Mouse (Mus musculus) MEL (cell line): ENCODE results near the gene Wrap73. TPM values are rescaled to one million over a fixed set of nuclear protein-coding genes. Genes with fewer than 3 reads are reported as not detected.

Experiments
- DNase-seq: peaks from one replicate; pipeline ENCODE4 v3.0.0; 2011; ENCODE audit warnings: low read depth, low spot score
- H3K27ac ChIP-seq: 2 replicates; pipeline ENCODE4 v1.5.1; 2012; ENCODE audit warnings: low read depth, mild to moderate bottlenecking, control low read depth, low read length, moderate library complexity; ENCODE audit not compliant: control insufficient read depth
- H3K27me3 ChIP-seq, 2 experiments: fragments of 150-350 bp in 1 of 2; sonication (generic) in 1 of 2; 2 replicates each; pipeline ENCODE4 v1.6.1; 2012; ENCODE audit warnings: low read length in 2 of 2, mild to moderate bottlenecking in 2 of 2, improper control_type of control experiment in 1 of 2, moderate library complexity in 1 of 2; ENCODE audit not compliant: insufficient read depth in 2 of 2, control insufficient read depth in 1 of 2
- H3K36me3 ChIP-seq, 2 experiments: 2 replicates each; pipeline ENCODE4 v1.6.1; 2012 to 2014; ENCODE audit warnings: low read length in 2 of 2, improper control_type of control experiment in 1 of 2, inconsistent platforms in 1 of 2, mild to moderate bottlenecking in 1 of 2; ENCODE audit not compliant: insufficient read depth in 2 of 2, control insufficient read depth in 1 of 2
- H3K4me1 ChIP-seq, 2 experiments: fragments of 150-350 bp in 1 of 2; sonication (generic) in 1 of 2; 2 replicates each; pipeline ENCODE4 v1.6.1; 2012; ENCODE audit warnings: low read length in 2 of 2, improper control_type of control experiment in 1 of 2, mild to moderate bottlenecking in 1 of 2; ENCODE audit not compliant: insufficient read depth in 2 of 2, control insufficient read depth in 1 of 2
- H3K4me3 ChIP-seq, 2 experiments: fragments of 150-350 bp in 1 of 2; sonication (generic) in 1 of 2; 2 replicates each; pipeline ENCODE4 v1.5.1; 2012; ENCODE audit warnings: low read depth in 2 of 2, low read length in 2 of 2, mild to moderate bottlenecking in 2 of 2, moderate library complexity in 2 of 2, control low read depth in 1 of 2, improper control_type of control experiment in 1 of 2; ENCODE audit not compliant: control insufficient read depth in 1 of 2, insufficient read depth in 1 of 2
- H3K79me2 ChIP-seq: 2 replicates; pipeline ENCODE4 v1.6.1; 2012; ENCODE audit warnings: mild to moderate bottlenecking, low read length, moderate library complexity; ENCODE audit not compliant: control insufficient read depth, poor library complexity, insufficient read depth
- H3K9ac ChIP-seq: 2 replicates; pipeline ENCODE4 v1.6.1; 2012; ENCODE audit warnings: low read depth, mild to moderate bottlenecking, control low read depth, low read length, moderate library complexity; ENCODE audit not compliant: control insufficient read depth, poor library complexity, severe bottlenecking
- H3K9me3 ChIP-seq: fragments of 150-350 bp; sonication (generic); replicated peaks from 2 replicates; pipeline ENCODE4 v1.6.1; 2012; ENCODE audit warnings: mild to moderate bottlenecking, low read length, improper control_type of control experiment, moderate library complexity; ENCODE audit not compliant: insufficient read depth
- BHLHE40 ChIP-seq: IDR thresholded peaks from 2 replicates; pipeline ENCODE4 v1.6.1; 2012; ENCODE audit warnings: low read depth, mild to moderate bottlenecking, inconsistent platforms, low read length, improper control_type of control experiment, borderline replicate concordance
- GABPA ChIP-seq: IDR thresholded peaks from 2 replicates; pipeline ENCODE4 v1.6.1; 2012; ENCODE audit warnings: low read depth, mild to moderate bottlenecking, inconsistent platforms, low read length, improper control_type of control experiment, moderate library complexity
- KAT2A ChIP-seq: conservative IDR thresholded peaks from 2 replicates; pipeline ENCODE4 v1.6.1; 2012; ENCODE audit warnings: low read depth, low read length, improper control_type of control experiment, inconsistent platforms
- MAX ChIP-seq: IDR thresholded peaks from 2 replicates; pipeline ENCODE4 v1.6.1; 2011; ENCODE audit warnings: low read length, improper control_type of control experiment
- MYB ChIP-seq: IDR thresholded peaks from 2 replicates; pipeline ENCODE4 v1.6.1; 2011; ENCODE audit warnings: mild to moderate bottlenecking, low read depth, low read length, improper control_type of control experiment
- MYC ChIP-seq: IDR thresholded peaks from 2 replicates; pipeline ENCODE4 v1.6.1; 2011; ENCODE audit warnings: low read depth, mild to moderate bottlenecking, low read length, improper control_type of control experiment, moderate library complexity
- POLR2A ChIP-seq, 2 experiments: IDR thresholded peaks; 2 replicates each; pipeline ENCODE4 v1.6.1; 2011 to 2012; ENCODE audit warnings: low read length in 2 of 2, mild to moderate bottlenecking in 2 of 2, control low read depth in 1 of 2, improper control_type of control experiment in 1 of 2, low read depth in 1 of 2, moderate library complexity in 1 of 2; ENCODE audit not compliant: control insufficient read depth in 1 of 2, insufficient read depth in 1 of 2, poor library complexity in 1 of 2
- POLR2AphosphoS5 ChIP-seq: IDR thresholded peaks from 2 replicates; pipeline ENCODE4 v1.6.1; 2012; ENCODE audit warnings: low read depth, borderline replicate concordance, mild to moderate bottlenecking, inconsistent platforms, low read length, moderate library complexity, mixed read lengths
- SIN3A ChIP-seq: IDR thresholded peaks from 2 replicates; pipeline ENCODE4 v1.6.1; 2012; ENCODE audit warnings: low read length, improper control_type of control experiment, inconsistent platforms
- TAL1 ChIP-seq: IDR thresholded peaks from 2 replicates; pipeline ENCODE4 v1.6.1; 2012; ENCODE audit warnings: mild to moderate bottlenecking, inconsistent platforms, low read length, moderate library complexity, mixed read lengths
- TBP ChIP-seq: IDR thresholded peaks from 2 replicates; pipeline ENCODE4 v1.8.0; 2011; ENCODE audit warnings: low read depth, low read length, improper control_type of control experiment
- TCF12 ChIP-seq: IDR thresholded peaks from 2 replicates; pipeline ENCODE4 v1.6.1; 2014; ENCODE audit warnings: low read depth, mild to moderate bottlenecking, inconsistent platforms, low read length, improper control_type of control experiment, moderate library complexity
- USF1 ChIP-seq: IDR thresholded peaks from 2 replicates; pipeline ENCODE4 v1.6.1; 2014; ENCODE audit warnings: low read depth, mild to moderate bottlenecking, inconsistent platforms, low read length, improper control_type of control experiment, moderate library complexity
- ZC3H11A ChIP-seq: IDR thresholded peaks from 2 replicates; pipeline ENCODE4 v1.6.1; 2012; ENCODE audit warnings: low read depth, mild to moderate bottlenecking, inconsistent platforms, low read length, improper control_type of control experiment
- ZKSCAN1 ChIP-seq: IDR thresholded peaks from 2 replicates; pipeline ENCODE4 v1.6.1; 2012; ENCODE audit warnings: low read depth, mild to moderate bottlenecking, inconsistent platforms, low read length, improper control_type of control experiment, moderate library complexity
- ZNF384 ChIP-seq: IDR thresholded peaks from 2 replicates; pipeline ENCODE4 v1.6.1; 2012; ENCODE audit warnings: low read depth, mild to moderate bottlenecking, inconsistent platforms, low read length, improper control_type of control experiment
- polyA plus RNA-seq, 2 experiments: library from polyadenylated mRNA; stranded (reverse) in 1 of 2; unstranded in 1 of 2; fragments of >175 nt in 1 of 2; fragments of >200 nt in 1 of 2; gene quantifications; 2 replicates each; pipeline versions ENCODE4 v1.2.1 to v1.2.4; 2012; ENCODE audit warnings: low replicate concordance in 2 of 2, low read depth in 1 of 2; ENCODE audit not compliant: insufficient read length in 2 of 2, insufficient read depth in 1 of 2, missing spikeins in 1 of 2
- total RNA-seq: library from RNA; depleted of rRNA; stranded (reverse); fragments of 300-350 nt; gene quantifications from 2 replicates; pipeline ENCODE4 v1.2.3, GENCODE M21; 2012

Gene Wrap73
- total and polyA plus RNA-seq, 3 experiments: 41.7 to 49.7 TPM; not detected in 1

- H3K79me2 ChIP-seq: no peaks in the 10 kb centered on the region
- H3K36me3 ChIP-seq: no peaks in the 10 kb centered on the region
- DNase-seq: no peak
- no peak for TF ChIP-seq MAX
- no peak for TF ChIP-seq USF1
- TF ChIP-seq BHLHE40: no peak
- no peak for TF ChIP-seq ZNF384
- TF ChIP-seq KAT2A: no peak
- no peak for TF ChIP-seq SIN3A
- TF ChIP-seq MYB: no peak
- no peak for TF ChIP-seq ZKSCAN1
- no peak for TF ChIP-seq ZC3H11A
- TF ChIP-seq GABPA: no peak
- TF ChIP-seq POLR2A (IDR thresholded peaks at IDR 0.05; ENCODE audit: control insufficient read depth in 1 of 2, insufficient read depth in 1 of 2, low read depth in 1 of 2, low read length in 2 of 2, poor library complexity in 1 of 2): no peak
- H3K4me3 ChIP-seq: no peak overlapping the region
- no peaks in the 10 kb centered on the region for H3K4me1 ChIP-seq
- H3K9ac ChIP-seq: no peak overlapping the region
- no peaks in the 10 kb centered on the region for H3K9me3 ChIP-seq
- no peak overlapping the region for H3K27ac ChIP-seq
- no peaks in the 10 kb centered on the region for H3K27me3 ChIP-seq
Observed at GRCm38 (mm10) chr4:154197961-154198360, 55.8 kb downstream of the Wrap73 start.

- no peak for DNase-seq
- H3K9me3 ChIP-seq: no peaks in the 10 kb centered on the region
- H3K27me3 ChIP-seq: no peaks in the 10 kb centered on the region
- no peaks in the 10 kb centered on the region for H3K4me1 ChIP-seq
- H3K27ac ChIP-seq: no peak overlapping the region
- H3K9ac ChIP-seq: no peak overlapping the region
- no peak overlapping the region for H3K4me3 ChIP-seq
- no peaks in the 10 kb centered on the region for H3K79me2 ChIP-seq
- TF ChIP-seq POLR2AphosphoS5: no peak
- TF ChIP-seq TCF12: no peak
- no peaks in the 10 kb centered on the region for H3K36me3 ChIP-seq
Observed at GRCm38 (mm10) chr4:154198377-154198961, 56.3 kb downstream of the Wrap73 start.

- Histone ChIP-seq H3K36me3 (no peaks in the 10 kb centered on the region), H3K9ac (no peak overlapping the region), H3K9me3 (no peaks in the 10 kb centered on the region), H3K27ac (no peak overlapping the region), H3K79me2 (no peaks in the 10 kb centered on the region), H3K4me1 (no peaks in the 10 kb centered on the region)
- DNase-seq: no peak
- TF ChIP-seq TBP (no peak), POLR2A (IDR thresholded peaks at IDR 0.05; ENCODE audit: control insufficient read depth in 1 of 2, insufficient read depth in 1 of 2, low read depth in 1 of 2, low read length in 2 of 2, poor library complexity in 1 of 2) (no peak), TAL1 (no peak), BHLHE40 (no peak), MYC (no peak), ZNF384 (no peak), SIN3A (no peak)
- TF ChIP-seq, all 39 proteins: peak for 0
- H3K4me3 ChIP-seq: no peak overlapping the region
- no peaks in the 10 kb centered on the region for H3K27me3 ChIP-seq
Observed at GRCm38 (mm10) chr4:154201511-154201910, 59.3 kb downstream of the Wrap73 start.
